Mouse (Mus musculus) heart, embryonic 13.5 days (tissue): ENCODE results near the gene D430019H16Rik. TPM values are rescaled to one million over a fixed set of nuclear protein-coding genes. Genes with fewer than 3 reads are reported as not detected.

Source experiments
- ATAC-seq: fragments of 200-750 bp; cut with Nextera tagmentation; 2 replicates; pipeline ENCODE4 v1.8.0; 2017; ENCODE audit warnings: moderate TSS enrichment; ENCODE audit not compliant: insufficient number of reproducible peaks, low FRiP score, low TSS enrichment; ENCODE audit errors: extremely low read depth
- H3K27ac ChIP-seq: fragments of 300-500 bp; sonication (generic); replicated peaks from 2 replicates; pipeline ENCODE4 v1.5.1; 2015; ENCODE audit warnings: moderate library complexity, mild to moderate bottlenecking, inconsistent platforms
- H3K27me3 ChIP-seq: fragments of 300-500 bp; sonication (generic); replicated peaks from 2 replicates; pipeline ENCODE4 v1.6.1; 2015; ENCODE audit warnings: mild to moderate bottlenecking, inconsistent platforms
- H3K36me3 ChIP-seq: fragments of 300-500 bp; sonication (generic); 2 replicates; pipeline ENCODE4 v1.6.1; 2015; ENCODE audit warnings: mild to moderate bottlenecking, inconsistent platforms
- H3K4me1 ChIP-seq: fragments of 300-500 bp; sonication (generic); 2 replicates; pipeline ENCODE4 v1.6.1; 2015; ENCODE audit warnings: inconsistent platforms
- H3K4me2 ChIP-seq: fragments of 300-500 bp; sonication (generic); 2 replicates; pipeline ENCODE4 v1.6.1; 2015; ENCODE audit warnings: inconsistent platforms, mild to moderate bottlenecking, moderate library complexity
- H3K4me3 ChIP-seq: fragments of 300-500 bp; sonication (generic); 2 replicates; pipeline ENCODE4 v1.5.1; 2015; ENCODE audit warnings: moderate library complexity, mild to moderate bottlenecking, inconsistent platforms
- H3K9ac ChIP-seq: fragments of 300-500 bp; sonication (generic); 2 replicates; pipeline ENCODE4 v1.6.1; 2015; ENCODE audit warnings: inconsistent platforms, mild to moderate bottlenecking, moderate library complexity
- H3K9me3 ChIP-seq: fragments of 300-500 bp; sonication (generic); 2 replicates; pipeline ENCODE4 v1.6.1; 2016; ENCODE audit warnings: inconsistent platforms
- WGBS: fragments of 180-500 bp; shearing (Covaris S2); methylation state at CpG from one replicate; pipeline ENCODE4 v1.1.7; 2015; ENCODE audit warnings: mixed read lengths; 5-methylcytosine and 5-hydroxymethylcytosine counted together
- polyA plus RNA-seq: library from polyadenylated mRNA; unstranded; fragments of >200 nt; fragmentation: Nextera tagmentation; extraction: Ambion mirVana; gene quantifications from 2 replicates; pipeline ENCODE4 v1.2.1, GENCODE M21; 2015

D430019H16Rik gene
- 0.48 and 0.72 TPM in 2 replicates for polyA plus RNA-seq

DNA sequence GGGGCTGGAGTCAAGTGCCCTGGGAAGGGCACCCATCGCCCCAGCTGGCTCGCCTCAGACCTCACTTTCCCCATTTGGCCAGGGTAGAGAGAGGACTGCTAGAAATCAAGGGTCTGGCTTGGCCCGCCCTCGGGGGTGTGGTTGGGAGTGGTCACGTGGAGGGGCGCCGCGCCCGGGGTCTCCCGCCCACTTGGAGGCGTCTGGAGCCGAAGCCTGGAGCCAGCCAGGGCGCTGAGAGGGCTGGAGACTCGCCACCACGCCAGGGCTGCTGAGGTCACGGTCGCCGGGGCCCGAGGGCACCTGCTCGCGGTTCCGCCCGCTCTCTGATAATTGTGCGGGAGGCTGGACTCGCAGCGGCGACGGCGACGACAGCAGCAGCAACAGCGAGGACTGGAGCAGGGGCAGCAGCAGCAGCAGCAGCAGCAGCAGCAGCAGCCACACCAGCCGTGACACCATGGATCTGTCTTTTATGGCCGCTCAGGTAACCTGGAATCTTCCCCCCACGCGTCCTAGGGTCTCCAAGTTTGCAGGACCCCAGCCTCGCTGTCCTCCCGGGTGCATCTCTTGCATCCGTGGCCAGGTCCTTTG is at the start of gene D430019H16Rik:
Gene D430019H16Rik (plus strand): TSS at position 187 of the 588 bp plus-strand sequence.
- no peak within 1 kb of the TSS for H3K27ac ChIP-seq
- no peaks in the 10 kb centered on the region for H3K36me3 ChIP-seq
- peaks cover 27% of the 10 kb centered on the region for H3K27me3 ChIP-seq
- H3K4me1 ChIP-seq = peaks cover 14% of the 10 kb centered on the region
- under 1% methylated on average over 38 of the region's 38 CpGs for WGBS
- H3K4me2 ChIP-seq = peak within 1 kb of the TSS; percentile 85
- ATAC-seq = peak; percentile 68; the same call in 1 of the 2 replicates
- peak within 1 kb of the TSS; percentile 62 for H3K4me3 ChIP-seq
- H3K9ac ChIP-seq = peak within 1 kb of the TSS; percentile 79
- H3K9me3 ChIP-seq = no peaks in the 10 kb centered on the region

DNA sequence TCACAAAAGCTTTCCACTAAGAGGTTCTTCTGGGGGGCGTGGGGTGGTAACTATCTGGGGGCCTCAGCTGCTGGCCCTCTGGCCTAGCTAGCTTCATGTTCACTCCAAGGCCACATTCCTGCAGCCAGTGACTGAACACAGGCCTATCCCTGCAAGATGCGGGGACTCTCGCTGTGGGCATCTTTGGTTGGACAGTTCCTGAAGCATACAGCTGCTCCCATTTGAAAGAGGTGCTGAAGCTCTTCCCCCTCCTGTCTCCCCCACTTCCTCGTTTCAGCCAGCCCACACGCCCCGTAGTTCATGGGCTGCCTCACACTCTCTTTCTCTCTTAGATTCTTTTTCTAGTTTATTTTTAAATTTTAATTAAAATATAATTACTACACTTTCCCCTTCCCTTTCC is 47.6 kb upstream of the D430019H16Rik start:
- no peak for ATAC-seq
- H3K9me3 ChIP-seq = no peaks in the 10 kb centered on the region
- no peak overlapping the region for H3K27ac ChIP-seq
- no peaks in the 10 kb centered on the region for H3K36me3 ChIP-seq
- no peak overlapping the region for H3K9ac ChIP-seq
- H3K27me3 ChIP-seq = peaks cover 10% of the 10 kb centered on the region; the same call in 1 of the 2 replicates
- H3K4me1 ChIP-seq = no peaks in the 10 kb centered on the region
- WGBS = 45% methylated on average over 6 of the region's 6 CpGs
- H3K4me3 ChIP-seq = no peak overlapping the region
- no peak overlapping the region for H3K4me2 ChIP-seq

DNA sequence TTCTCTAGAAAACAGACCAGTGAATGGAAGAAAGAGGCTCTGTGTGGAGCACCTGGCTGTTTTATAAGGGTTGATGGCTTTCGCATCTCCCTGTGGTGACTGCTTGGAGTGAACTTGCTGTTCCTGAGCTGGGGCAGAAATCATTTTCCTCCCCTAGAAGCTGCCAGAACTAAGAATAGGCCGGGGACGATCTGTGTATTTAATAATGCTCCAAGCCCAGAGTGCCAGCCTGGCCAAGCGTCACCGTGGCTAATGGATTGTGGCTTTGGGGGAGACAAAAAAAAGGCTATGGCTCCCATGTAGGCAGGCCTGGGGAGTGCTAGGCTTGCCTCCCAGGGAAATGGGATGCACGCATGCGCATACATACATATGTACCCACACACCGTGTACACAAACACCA is 39.7 kb upstream of the D430019H16Rik start:
- no peak overlapping the region for H3K27ac ChIP-seq
- no peaks in the 10 kb centered on the region for H3K9me3 ChIP-seq
- H3K4me1 ChIP-seq = no peaks in the 10 kb centered on the region
- no peak overlapping the region for H3K4me3 ChIP-seq
- no peak for ATAC-seq
- no peak overlapping the region for H3K9ac ChIP-seq
- H3K36me3 ChIP-seq = no peaks in the 10 kb centered on the region
- WGBS = 84% methylated on average over 8 of the region's 8 CpGs
- peaks cover 7% of the 10 kb centered on the region; the same call in 1 of the 2 replicates for H3K27me3 ChIP-seq
- no peak overlapping the region for H3K4me2 ChIP-seq

DNA sequence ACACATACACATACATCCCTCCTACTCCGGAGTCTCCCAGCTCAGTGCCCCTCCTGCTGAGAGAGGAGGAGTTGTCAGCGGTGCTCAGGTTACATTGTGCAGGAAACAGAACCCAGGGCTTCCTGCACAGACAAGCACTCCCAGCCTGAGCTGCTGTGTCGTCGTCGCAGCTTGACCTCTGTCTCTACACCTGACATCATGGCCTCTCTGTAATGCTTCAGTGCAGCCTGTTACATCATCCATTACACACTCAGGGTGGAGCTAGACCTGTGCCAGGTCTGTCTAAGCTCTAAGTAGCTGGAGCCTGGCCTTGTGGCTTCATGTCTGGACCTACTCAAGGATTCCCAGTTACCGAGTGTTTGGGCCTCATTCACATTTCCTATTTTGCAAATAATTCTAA is 33.2 kb upstream of the D430019H16Rik start:
- Histone ChIP-seq H3K4me2 (no peak overlapping the region), H3K4me1 (0 out of 2 replicates have a peak, but pooled peaks cover 2% of the 10 kb centered on the region)
- 34% methylated on average over 6 of the region's 6 CpGs for whole genome bisulfite sequencing

DNA sequence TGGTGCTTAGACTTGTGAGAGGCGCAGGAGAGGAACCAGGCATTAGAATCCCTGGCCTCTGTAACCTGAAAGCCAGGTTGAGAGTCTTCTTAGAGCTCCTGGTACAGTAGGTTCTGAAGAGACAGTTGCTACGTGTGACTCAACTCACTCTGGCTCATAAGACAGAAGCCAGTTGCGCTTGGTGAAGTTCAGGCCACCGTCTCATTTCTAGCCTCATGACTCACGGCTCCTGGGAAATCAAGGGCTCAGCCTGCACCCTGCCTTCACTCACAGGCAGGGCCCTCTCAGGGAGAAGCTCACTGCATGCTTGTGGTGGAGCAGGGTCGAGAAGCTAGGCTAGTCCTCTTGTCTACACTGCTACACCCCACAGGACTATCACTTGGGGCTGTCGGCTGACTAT is 27.1 kb upstream of the D430019H16Rik start:
- H3K4me2 ChIP-seq = no peak overlapping the region
- H3K27me3 ChIP-seq = peaks cover 42% of the 10 kb centered on the region
- ATAC-seq = no peak
- WGBS = 46% methylated on average over 7 of the region's 7 CpGs
- no peaks in the 10 kb centered on the region for H3K36me3 ChIP-seq
- no peaks in the 10 kb centered on the region for H3K4me1 ChIP-seq
- no peak overlapping the region for H3K4me3 ChIP-seq
- no peak overlapping the region for H3K27ac ChIP-seq
- H3K9ac ChIP-seq = no peak overlapping the region
- no peaks in the 10 kb centered on the region for H3K9me3 ChIP-seq

More for the DNA sequence above, 33.2 kb upstream of the D430019H16Rik start:
- Histone ChIP-seq H3K27ac (no peak overlapping the region), H3K9ac (no peak overlapping the region), H3K4me3 (no peak overlapping the region), H3K27me3 (peaks cover 16% of the 10 kb centered on the region), H3K9me3 (no peaks in the 10 kb centered on the region), H3K36me3 (no peaks in the 10 kb centered on the region)
- no peak for ATAC-seq

DNA sequence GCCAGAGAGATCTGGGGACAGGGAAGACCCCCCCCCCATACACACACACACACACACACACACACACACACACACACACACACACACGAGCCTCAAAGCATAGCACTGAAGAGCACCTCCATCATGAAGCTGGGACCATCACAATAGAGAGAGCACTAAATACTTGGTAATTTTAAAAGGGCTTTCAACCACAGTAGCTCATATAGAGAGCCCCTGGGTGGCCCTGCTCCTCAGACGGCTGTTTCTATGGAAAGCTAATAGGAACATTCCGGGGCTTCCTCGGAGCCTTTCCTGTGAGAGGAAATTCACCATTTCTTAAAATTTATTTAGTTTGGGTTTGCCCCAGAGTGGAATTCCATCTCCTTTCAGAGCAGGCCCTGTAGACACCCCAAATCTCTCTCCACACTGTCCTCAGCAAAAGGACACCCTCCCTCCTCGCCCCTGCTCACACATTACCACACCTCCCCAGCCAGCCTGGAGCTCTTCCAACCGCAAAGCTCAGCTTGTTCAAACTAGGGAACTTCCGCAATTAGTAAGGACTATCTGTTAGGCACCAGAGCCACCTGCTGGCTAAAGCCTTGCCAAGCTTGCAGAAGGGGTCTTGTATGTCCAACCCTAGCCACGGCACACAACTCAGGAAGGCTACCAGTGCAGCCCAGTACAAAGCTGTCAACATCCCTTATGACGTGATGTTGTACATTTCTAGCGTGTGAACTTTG is 26.5 kb upstream of the D430019H16Rik start:
- Histone ChIP-seq H3K4me2 (peak overlapping the region; percentile 14; the same call in 1 of the 2 replicates), H3K36me3 (no peaks in the 10 kb centered on the region), H3K27me3 (peaks cover 40% of the 10 kb centered on the region), H3K9me3 (no peaks in the 10 kb centered on the region), H3K27ac (no peak overlapping the region), H3K9ac (no peak overlapping the region), H3K4me3 (no peak overlapping the region), H3K4me1 (no peaks in the 10 kb centered on the region)
- ATAC-seq = no peak
- 26% methylated on average over 10 of the region's 10 CpGs for WGBS

DNA sequence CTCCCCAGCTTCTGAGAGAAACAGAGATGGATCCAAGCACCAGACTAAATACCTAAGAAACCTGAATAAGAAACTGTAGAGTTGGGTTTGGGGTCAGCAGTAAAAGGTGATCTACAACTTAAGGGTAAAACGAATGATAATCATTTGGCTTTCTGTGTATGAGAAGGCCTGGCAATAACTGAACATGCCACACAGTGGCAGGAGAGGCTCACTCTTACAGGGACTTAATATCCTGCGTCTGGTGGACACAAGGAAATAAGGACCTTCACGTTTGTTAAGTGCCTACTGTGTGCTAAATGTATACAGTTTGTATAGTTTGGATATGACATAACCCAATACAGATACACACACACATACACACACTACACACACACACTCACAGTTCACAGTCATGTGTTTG is 21.8 kb upstream of the D430019H16Rik start:
- no peak for ATAC-seq
- no peaks in the 10 kb centered on the region for H3K9me3 ChIP-seq
- no peaks in the 10 kb centered on the region for H3K36me3 ChIP-seq
- H3K4me2 ChIP-seq = no peak overlapping the region
- H3K27me3 ChIP-seq = peaks cover 27% of the 10 kb centered on the region
- no peaks in the 10 kb centered on the region for H3K4me1 ChIP-seq
- no peak overlapping the region for H3K4me3 ChIP-seq
- H3K9ac ChIP-seq = no peak overlapping the region
- WGBS = 41% methylated on average over 3 of the region's 3 CpGs
- H3K27ac ChIP-seq = no peak overlapping the region

DNA sequence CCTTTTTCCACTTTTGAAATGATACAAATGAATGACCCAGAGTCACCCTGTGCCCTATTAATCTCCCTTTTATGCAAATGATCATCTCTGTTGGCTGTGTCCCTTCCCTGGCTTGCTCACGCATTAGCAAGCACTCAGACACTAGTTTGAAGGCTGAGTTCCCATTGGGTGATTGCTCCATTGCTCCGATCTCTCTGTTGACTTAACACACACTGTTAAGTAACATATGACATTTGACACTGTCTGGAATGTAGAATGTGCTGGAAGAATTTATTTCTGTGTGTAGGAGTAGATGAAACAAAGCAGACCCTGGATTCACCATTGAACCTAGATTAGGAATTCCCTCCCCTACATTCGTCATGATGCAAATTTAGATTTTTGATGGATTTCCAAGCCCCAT is 20.8 kb upstream of the D430019H16Rik start:
- no peak overlapping the region for H3K4me3 ChIP-seq
- H3K4me2 ChIP-seq = no peak overlapping the region
- H3K9me3 ChIP-seq = no peaks in the 10 kb centered on the region
- ATAC-seq = no peak
- WGBS = 49% methylated on average over 3 of the region's 3 CpGs
- peaks cover 25% of the 10 kb centered on the region for H3K27me3 ChIP-seq
- no peak overlapping the region for H3K9ac ChIP-seq
- no peak overlapping the region for H3K27ac ChIP-seq
- no peaks in the 10 kb centered on the region for H3K4me1 ChIP-seq
- no peaks in the 10 kb centered on the region for H3K36me3 ChIP-seq

DNA sequence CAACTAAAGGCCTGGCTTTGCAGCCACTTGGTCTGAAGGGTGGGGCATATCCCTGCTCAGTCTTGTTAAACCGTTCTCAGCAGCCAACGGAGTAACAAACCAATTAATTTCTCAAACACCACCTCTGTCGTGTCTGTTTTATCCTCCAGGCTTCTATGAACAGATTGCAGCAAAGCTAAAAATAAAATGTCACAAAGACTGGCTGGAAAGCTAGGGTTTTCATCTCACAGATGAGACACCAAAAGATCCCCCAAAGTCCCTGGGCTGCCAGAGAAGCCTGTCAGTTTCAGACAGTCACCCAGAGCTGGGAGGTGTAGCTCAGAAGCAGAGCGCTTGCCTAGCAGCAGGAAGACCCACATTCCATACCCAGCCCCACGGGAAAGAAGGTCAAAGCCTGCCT is 15.4 kb upstream of the D430019H16Rik start:
- Histone ChIP-seq H3K27me3 (no peaks in the 10 kb centered on the region), H3K9ac (no peak overlapping the region), H3K9me3 (no peaks in the 10 kb centered on the region), H3K27ac (no peak overlapping the region), H3K4me3 (no peak overlapping the region), H3K4me1 (no peaks in the 10 kb centered on the region), H3K4me2 (no peak overlapping the region), H3K36me3 (no peaks in the 10 kb centered on the region)
- ATAC-seq = no peak
- 37% methylated on average over 5 of the region's 5 CpGs for WGBS

DNA sequence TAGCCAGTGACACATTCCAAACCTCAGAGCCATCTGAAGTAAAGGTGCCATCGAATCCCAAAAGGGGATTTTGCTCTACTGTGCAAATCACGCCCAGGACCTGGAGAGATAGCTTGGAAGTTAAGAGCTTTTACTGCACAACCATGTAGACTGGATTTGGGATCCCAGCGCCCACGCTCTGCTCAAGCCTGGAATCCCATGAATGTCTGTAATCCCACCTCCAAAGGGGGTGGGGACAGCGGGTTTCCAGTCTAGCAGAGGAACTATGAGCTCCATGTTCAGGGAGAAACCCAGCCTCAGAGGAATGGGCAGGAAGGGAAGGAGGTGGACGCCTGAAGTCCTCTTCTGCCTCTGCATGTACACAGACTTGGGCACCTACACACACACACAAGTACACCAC is 13.7 kb upstream of the D430019H16Rik start:
- Histone ChIP-seq H3K9ac (no peak overlapping the region), H3K27ac (no peak overlapping the region), H3K36me3 (no peaks in the 10 kb centered on the region), H3K9me3 (no peaks in the 10 kb centered on the region), H3K4me1 (no peaks in the 10 kb centered on the region), H3K4me3 (no peak overlapping the region), H3K4me2 (no peak overlapping the region), H3K27me3 (no peaks in the 10 kb centered on the region)
- 56% methylated on average over 6 of the region's 6 CpGs for WGBS
- no peak for ATAC-seq

DNA sequence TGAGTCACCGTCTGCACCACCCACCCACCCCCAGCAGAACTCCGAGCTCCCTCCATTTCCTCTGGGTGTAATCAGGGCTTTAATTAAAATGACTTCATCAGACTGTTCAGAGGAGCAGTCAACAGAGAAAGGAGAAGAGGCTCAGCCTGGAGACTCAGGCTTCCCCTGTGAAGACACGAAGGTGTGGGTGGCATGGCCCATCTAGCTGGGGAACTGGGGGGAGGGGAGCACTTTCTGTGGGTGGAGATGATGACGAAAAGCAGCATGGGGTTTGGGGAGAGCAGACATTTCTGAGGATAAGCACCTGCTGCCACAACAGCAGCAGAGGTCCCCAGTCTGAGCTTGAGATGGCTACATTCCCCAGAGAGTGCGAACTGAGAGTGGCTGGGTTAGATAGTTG is 10.1 kb upstream of the D430019H16Rik start:
- H3K27me3 ChIP-seq = no peaks in the 10 kb centered on the region
- H3K27ac ChIP-seq = no peak overlapping the region
- no peaks in the 10 kb centered on the region for H3K4me1 ChIP-seq
- no peaks in the 10 kb centered on the region; the same call in 1 of the 2 replicates for H3K9me3 ChIP-seq
- 53% methylated on average over 5 of the region's 5 CpGs for WGBS
- H3K4me2 ChIP-seq = no peak overlapping the region
- no peaks in the 10 kb centered on the region for H3K36me3 ChIP-seq
- ATAC-seq = no peak
- H3K4me3 ChIP-seq = no peak overlapping the region
- H3K9ac ChIP-seq = no peak overlapping the region

DNA sequence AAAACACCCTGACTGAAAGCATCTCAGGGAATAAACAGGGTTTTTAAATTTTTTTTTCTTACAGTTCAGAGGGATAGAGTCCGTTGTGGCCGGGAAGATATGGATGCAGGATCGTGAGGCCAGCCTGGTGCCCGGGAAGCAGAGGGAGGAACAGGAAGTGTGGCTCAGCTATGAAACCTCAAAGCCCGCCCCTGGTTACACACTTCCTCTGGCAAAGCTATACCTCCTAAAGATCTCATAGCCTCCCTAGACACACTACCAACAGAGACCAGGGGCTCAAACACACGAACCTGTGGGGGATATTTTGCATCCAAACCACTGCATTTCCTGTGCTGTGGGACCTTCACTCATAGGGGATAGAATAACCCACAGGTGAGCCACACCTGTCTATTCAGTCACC is 7.9 kb upstream of the D430019H16Rik start:
- H3K9ac ChIP-seq = no peak overlapping the region
- H3K4me2 ChIP-seq = no peak overlapping the region
- no peaks in the 10 kb centered on the region for H3K4me1 ChIP-seq
- H3K27me3 ChIP-seq = no peaks in the 10 kb centered on the region
- H3K36me3 ChIP-seq = no peaks in the 10 kb centered on the region
- H3K4me3 ChIP-seq = no peak overlapping the region
- H3K27ac ChIP-seq = no peak overlapping the region
- no peaks in the 10 kb centered on the region; the same call in 1 of the 2 replicates for H3K9me3 ChIP-seq
- no peak for ATAC-seq
- WGBS = 62% methylated on average over 6 of the region's 6 CpGs
